Mouse (Mus musculus) layer of hippocampus, adult 2 months (tissue): ENCODE measurements around the gene Eif2a. TPM values are rescaled to one million over a fixed set of nuclear protein-coding genes. Genes with fewer than 3 reads are reported as not detected.

ENCODE experiments used
- DNase-seq, 2 experiments: peaks; one replicate each; pipeline ENCODE4 v3.0.0; 2022; ENCODE audit warnings: low spot score in 2 of 2
- H3K27ac ChIP-seq: fragments of 200-600 bp; 2 replicates; pipeline ENCODE4 v1.8.1; 2022
- H3K4me3 ChIP-seq: fragments of 200-600 bp; 2 replicates; pipeline ENCODE4 v1.8.1; 2022; ENCODE audit warnings: mild to moderate bottlenecking
- CTCF ChIP-seq: fragments of 200-600 bp; conservative IDR thresholded peaks from 2 replicates; pipeline ENCODE4 v1.8.1; 2022; ENCODE audit warnings: antibody characterized with exemption, mild to moderate bottlenecking, moderate library complexity
- total RNA-seq, 2 experiments: library from RNA; stranded (reverse); gene quantifications; 2 replicates each; pipeline ENCODE4 v1.2.3; 2021

The Eif2a gene
- total RNA-seq, 2 experiments from 2014 or later: 43.3 to 52.2 TPM

GRCm38 (mm10) chr3:58526408-58526737 is 752 bp downstream of the Eif2a start:
- peak overlapping the region; percentile 83 for H3K27ac ChIP-seq
- peak; percentile 35 for TF ChIP-seq CTCF
- no peak for DNase-seq
- peak overlapping the region; percentile 99 for H3K4me3 ChIP-seq

- DNase-seq: no peak
- Histone ChIP-seq H3K4me3 (no peak overlapping the region), H3K27ac (no peak overlapping the region)
- no peak for TF ChIP-seq CTCF
Measured at GRCm38 (mm10) chr3:58536573-58536972, 11.0 kb downstream of the Eif2a start.

- H3K4me3 ChIP-seq: no peak overlapping the region
- no peak for DNase-seq
- no peak overlapping the region for H3K27ac ChIP-seq
- no peak for TF ChIP-seq CTCF
Measured at GRCm38 (mm10) chr3:58552001-58552811, 26.6 kb downstream of the Eif2a start.

GRCm38 (mm10) chr3:58556649-58557048 is 31.0 kb downstream of the Eif2a start:
- Histone ChIP-seq H3K27ac (no peak overlapping the region), H3K4me3 (no peak overlapping the region)
- no peak for DNase-seq
- no peak for TF ChIP-seq CTCF

- Histone ChIP-seq H3K4me3 (no peak overlapping the region), H3K27ac (no peak overlapping the region)
- no peak for DNase-seq
- TF ChIP-seq CTCF: no peak
Measured at GRCm38 (mm10) chr3:58559887-58560286, 34.3 kb downstream of the Eif2a start.

- Histone ChIP-seq H3K27ac (no peak overlapping the region), H3K4me3 (no peak overlapping the region)
- TF ChIP-seq CTCF: no peak
- DNase-seq: no peak
Measured at GRCm38 (mm10) chr3:58561437-58561836, 35.8 kb downstream of the Eif2a start.

- Histone ChIP-seq H3K4me3 (no peak overlapping the region), H3K27ac (no peak overlapping the region)
- no peak for TF ChIP-seq CTCF
- DNase-seq: no peak
Measured at GRCm38 (mm10) chr3:58570821-58571220, 45.2 kb downstream of the Eif2a start.

- DNase-seq: peak; percentile 96 to 99
- peak within 1 kb of the TSS; percentile 97 for H3K27ac ChIP-seq
- H3K4me3 ChIP-seq: peak within 1 kb of the TSS; percentile 84
- TF ChIP-seq CTCF: peak; percentile 53
Measured at GRCm38 (mm10) chr3:58576137-58577066, 50.8 kb downstream of the Eif2a start, which contains the start of gene Selenot. TSS of gene Selenot (plus strand) at chr3:58576636.

GRCm38 (mm10) chr3:58577067-58577503 is 51.5 kb downstream of the Eif2a start:
- DNase-seq: peak; percentile 29 to 39
- H3K27ac ChIP-seq: peak overlapping the region; percentile 97
- H3K4me3 ChIP-seq: peak overlapping the region; percentile 84
- no peak; the same call in 1 of the 2 replicates for TF ChIP-seq CTCF

- no peak for TF ChIP-seq CTCF
- Histone ChIP-seq H3K4me3 (peak overlapping the region; percentile 84), H3K27ac (peak overlapping the region; percentile 97)
- DNase-seq: no peak
Measured at GRCm38 (mm10) chr3:58577506-58578050, 52.0 kb downstream of the Eif2a start.

GRCm38 (mm10) chr3:58581530-58581929 is 55.9 kb downstream of the Eif2a start:
- Histone ChIP-seq H3K27ac (no peak overlapping the region), H3K4me3 (no peak overlapping the region)
- TF ChIP-seq CTCF: no peak
- no peak for DNase-seq

GRCm38 (mm10) chr3:58582297-58582696 is 56.7 kb downstream of the Eif2a start:
- no peak for TF ChIP-seq CTCF
- H3K4me3 ChIP-seq: no peak overlapping the region
- no peak for DNase-seq
- H3K27ac ChIP-seq: no peak overlapping the region
